Mouse (Mus musculus) stomach, postnatal 0 days (tissue): Measurements from ENCODE around the gene Sdf4. TPM values are rescaled to one million over a fixed set of nuclear protein-coding genes. Genes with fewer than 3 reads are reported as not detected.

Source experiments
- ATAC-seq: fragments of 200-750 bp; cut with Nextera tagmentation; 2 replicates; pipeline ENCODE4 v1.8.0; 2017; ENCODE audit not compliant: low FRiP score, low TSS enrichment
- DNase-seq: peaks from one replicate; pipeline ENCODE4 v3.0.0-alpha.2; 2016; ENCODE audit warnings: low spot score
- H3K27ac ChIP-seq: fragments of 300-500 bp; sonication (generic); replicated peaks from 2 replicates; pipeline ENCODE4 v1.5.1; 2014; ENCODE audit warnings: mild to moderate bottlenecking, control low read depth
- H3K27me3 ChIP-seq: fragments of 300-500 bp; sonication (generic); 2 replicates; pipeline ENCODE4 v1.6.1; 2014; ENCODE audit warnings: low read length; ENCODE audit not compliant: control insufficient read depth, insufficient read depth
- H3K36me3 ChIP-seq: fragments of 300-500 bp; sonication (generic); 2 replicates; pipeline ENCODE4 v1.6.1; 2014; ENCODE audit warnings: low read length, mixed read lengths; ENCODE audit not compliant: control insufficient read depth, insufficient read depth
- H3K4me1 ChIP-seq: fragments of 300-500 bp; sonication (generic); replicated peaks from 2 replicates; pipeline ENCODE4 v1.6.1; 2014; ENCODE audit warnings: antibody characterized with exemption; ENCODE audit not compliant: control insufficient read depth, insufficient read depth
- H3K4me2 ChIP-seq: fragments of 300-500 bp; sonication (generic); replicated peaks from 2 replicates; pipeline ENCODE4 v1.6.1; 2014; ENCODE audit warnings: low read depth, mild to moderate bottlenecking, control low read depth, moderate library complexity
- H3K4me3 ChIP-seq: fragments of 300-500 bp; sonication (generic); 2 replicates; pipeline ENCODE4 v1.5.1; 2014; ENCODE audit warnings: low read depth, low read length, control low read depth
- H3K9ac ChIP-seq: fragments of 300-500 bp; sonication (generic); 2 replicates; pipeline ENCODE4 v1.6.1; 2014; ENCODE audit warnings: mild to moderate bottlenecking, low read length, control low read depth, mixed read lengths
- H3K9me3 ChIP-seq: fragments of 300-500 bp; sonication (generic); 2 replicates; pipeline ENCODE4 v1.6.1; 2016; ENCODE audit warnings: low read length; ENCODE audit not compliant: control insufficient read depth
- CTCF ChIP-seq: IDR thresholded peaks from 2 replicates; pipeline ENCODE4 v1.5.1; 2016; ENCODE audit warnings: antibody characterized with exemption, low read depth, mild to moderate bottlenecking, moderate library complexity
- EP300 ChIP-seq: optimal IDR thresholded peaks from 2 replicates; pipeline ENCODE3; 2016; ENCODE audit warnings: antibody characterized with exemption
- WGBS: fragments of 180-500 bp; shearing (Covaris S2); extraction: QIAGEN DNeasy Blood & Tissue Kit; methylation state at CpG from one replicate; pipeline ENCODE4 v1.1.7; 2014; 5-methylcytosine and 5-hydroxymethylcytosine counted together
- polyA plus RNA-seq: library from polyadenylated mRNA; unstranded; fragments of >200 nt; fragmentation: Nextera tagmentation; extraction: Ambion mirVana; gene quantifications from 2 replicates; pipeline ENCODE4 v1.2.1, GENCODE M21; 2015

The Sdf4 gene
- 129 and 137 TPM in 2 replicates for polyA plus RNA-seq

DNA sequence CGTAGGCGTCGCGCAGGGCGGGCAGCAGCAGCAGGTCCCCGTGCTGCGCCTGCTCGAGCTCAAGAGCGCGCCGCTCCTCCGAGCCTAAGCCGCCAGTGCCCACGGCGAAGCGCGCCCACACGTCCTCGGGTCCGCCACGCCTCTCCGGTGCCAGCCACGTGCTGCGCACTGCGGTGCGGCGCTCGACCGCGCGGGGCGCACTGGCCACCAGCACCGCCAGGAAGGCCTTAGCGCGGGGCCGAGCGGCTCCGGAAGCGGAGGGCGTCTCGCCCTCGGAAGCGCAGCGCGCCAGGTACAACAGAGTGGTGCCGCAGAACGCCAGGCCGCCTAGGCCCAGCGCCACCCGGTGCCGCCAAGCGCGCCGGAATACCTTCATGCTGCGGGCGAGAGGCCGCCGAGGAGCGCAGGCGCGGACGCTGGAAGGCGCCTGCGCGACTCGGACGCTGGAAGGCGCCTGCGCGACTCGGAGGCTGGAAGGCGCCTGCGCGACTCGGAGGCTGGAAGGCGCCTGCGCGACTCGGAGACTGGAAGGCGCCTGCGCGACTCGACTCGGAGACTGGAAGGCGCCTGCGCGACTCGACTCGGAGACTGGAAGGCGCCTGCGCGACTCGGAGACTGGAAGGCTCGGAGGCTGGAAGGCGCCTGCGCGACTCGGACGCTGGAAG, at the start of gene Sdf4, which contains the start of gene B3galt6:
Gene Sdf4 (plus strand): TSS at position 632 of the 665 bp plus-strand sequence.
Gene B3galt6 (minus strand): TSS at position 409 of the 665 bp plus-strand sequence.
- Histone ChIP-seq H3K9me3 (no peaks in the 10 kb centered on the region), H3K36me3 (peaks cover 2% of the 10 kb centered on the region; the same call in 1 of the 2 replicates), H3K27me3 (no peaks in the 10 kb centered on the region), H3K27ac (peak within 1 kb of the TSS; percentile 95), H3K4me2 (peak within 1 kb of the TSS; percentile 96), H3K4me1 (peaks cover 11% of the 10 kb centered on the region), H3K4me3 (peak within 1 kb of the TSS; percentile 92), H3K9ac (peak within 1 kb of the TSS; percentile 87)
- TF ChIP-seq CTCF (peak; percentile 79), EP300 (no peak)
- ATAC-seq (peak; percentile 91), DNase-seq (peak; percentile 91)
- under 1% methylated on average over 90 of the region's 99 CpGs for WGBS

DNA sequence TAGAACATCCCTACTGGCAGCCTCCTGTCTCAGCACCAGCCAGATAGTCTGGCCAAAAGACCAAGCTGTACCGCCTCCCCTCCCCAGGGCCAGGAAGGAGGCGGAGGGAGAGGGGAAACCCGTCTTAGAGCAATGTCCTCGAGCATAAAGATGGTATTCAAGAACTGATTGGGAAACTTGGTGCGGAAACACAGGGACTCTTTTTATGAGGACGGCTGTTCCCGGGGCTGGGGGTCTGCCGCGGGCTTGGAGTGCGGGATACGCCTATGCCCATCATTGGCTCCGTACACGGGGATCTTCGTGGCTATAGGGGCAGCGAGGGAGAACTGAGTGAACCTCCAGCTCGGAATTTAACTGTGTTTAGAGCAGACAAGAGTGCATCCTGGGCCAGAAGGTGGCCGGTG, 49.6 kb upstream of the Sdf4 start:
- H3K4me2 ChIP-seq = peak overlapping the region; percentile 94
- H3K27ac ChIP-seq = peak overlapping the region; percentile 90
- TF ChIP-seq EP300 (no peak), CTCF (no peak)
- ATAC-seq (peak; percentile 6; the same call in 1 of the 2 replicates), DNase-seq (peak; percentile 29)
- H3K36me3 ChIP-seq = no peaks in the 10 kb centered on the region
- peak overlapping the region; percentile 94 for H3K9ac ChIP-seq
- no peaks in the 10 kb centered on the region for H3K27me3 ChIP-seq
- H3K4me1 ChIP-seq = peaks cover 6% of the 10 kb centered on the region; the same call in 1 of the 2 replicates
- no peaks in the 10 kb centered on the region for H3K9me3 ChIP-seq
- WGBS = under 1% methylated on average over 17 of the region's 17 CpGs
- peak overlapping the region; percentile 98 for H3K4me3 ChIP-seq

DNA sequence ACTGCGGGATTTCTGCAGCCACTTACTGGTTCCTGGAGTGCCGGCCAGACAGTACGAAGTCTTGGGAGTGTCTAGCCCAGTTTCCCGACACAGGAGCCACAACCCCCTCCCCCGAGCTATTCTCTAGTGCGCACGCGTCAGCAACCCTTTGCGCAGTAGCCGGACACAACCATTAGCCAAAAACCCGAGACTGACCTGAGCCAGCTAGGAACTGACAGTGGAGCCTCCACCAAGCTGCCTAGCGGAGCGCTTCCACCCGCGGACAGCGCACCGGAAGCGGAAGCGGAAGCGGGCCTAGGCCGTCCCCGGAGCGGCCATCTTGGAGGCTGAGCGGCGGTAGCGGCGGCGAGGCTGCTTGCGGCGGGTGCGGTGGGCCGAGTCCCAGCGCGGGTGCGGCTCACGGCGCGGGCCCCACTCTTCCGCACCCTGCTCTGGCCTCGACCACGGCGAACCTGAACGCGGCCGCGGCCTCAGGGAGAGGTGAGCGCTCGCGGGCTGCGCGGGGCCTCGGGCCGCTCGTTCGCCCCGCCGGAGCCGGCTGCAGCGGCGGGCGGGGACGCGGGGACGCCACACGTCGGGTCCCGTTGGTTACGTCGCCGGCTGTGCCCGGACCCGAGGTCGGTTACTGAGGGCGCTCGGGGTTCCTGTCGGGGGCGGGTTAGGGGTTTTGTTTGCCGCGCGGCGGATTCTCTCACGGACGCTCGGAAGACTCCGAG, 49.0 kb upstream of the Sdf4 start, which contains the start of gene Ube2j2:
Gene Ube2j2 (plus strand): TSS at position 298 of the 716 bp plus-strand sequence.
- ATAC-seq (peak; percentile 97), DNase-seq (peak; percentile 96)
- no peaks in the 10 kb centered on the region for H3K9me3 ChIP-seq
- peak within 1 kb of the TSS; percentile 94 for H3K9ac ChIP-seq
- WGBS = under 1% methylated on average over 70 of the region's 85 CpGs
- H3K4me2 ChIP-seq = peak within 1 kb of the TSS; percentile 94
- H3K27me3 ChIP-seq = no peaks in the 10 kb centered on the region
- no peaks in the 10 kb centered on the region for H3K36me3 ChIP-seq
- H3K4me1 ChIP-seq = peaks cover 6% of the 10 kb centered on the region; the same call in 1 of the 2 replicates
- peak within 1 kb of the TSS; percentile 98 for H3K4me3 ChIP-seq
- TF ChIP-seq EP300 (no peak), CTCF (no peak)
- peak within 1 kb of the TSS; percentile 93 for H3K27ac ChIP-seq

DNA sequence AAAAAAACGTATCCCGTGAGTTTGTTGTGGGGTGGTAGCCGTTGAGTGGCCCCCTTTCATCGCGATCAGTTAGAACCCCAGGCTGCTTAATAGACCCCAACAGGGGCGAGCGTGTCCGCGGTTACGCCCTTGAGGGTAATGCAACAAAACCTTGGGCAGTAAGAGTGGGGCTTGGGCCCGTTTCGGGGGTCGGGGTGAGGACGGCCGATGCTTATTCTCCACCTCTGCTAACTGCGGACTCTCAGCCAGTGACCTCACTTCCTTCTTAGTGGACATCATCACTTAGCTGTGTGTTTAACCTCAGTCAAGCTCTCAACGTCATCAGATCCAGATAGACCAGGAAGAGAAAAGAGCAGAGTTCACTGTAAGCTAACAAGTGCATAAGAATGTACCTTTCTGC, 48.4 kb upstream of the Sdf4 start:
- peak; percentile 46 for DNase-seq
- peak; percentile 68 for ATAC-seq

DNA sequence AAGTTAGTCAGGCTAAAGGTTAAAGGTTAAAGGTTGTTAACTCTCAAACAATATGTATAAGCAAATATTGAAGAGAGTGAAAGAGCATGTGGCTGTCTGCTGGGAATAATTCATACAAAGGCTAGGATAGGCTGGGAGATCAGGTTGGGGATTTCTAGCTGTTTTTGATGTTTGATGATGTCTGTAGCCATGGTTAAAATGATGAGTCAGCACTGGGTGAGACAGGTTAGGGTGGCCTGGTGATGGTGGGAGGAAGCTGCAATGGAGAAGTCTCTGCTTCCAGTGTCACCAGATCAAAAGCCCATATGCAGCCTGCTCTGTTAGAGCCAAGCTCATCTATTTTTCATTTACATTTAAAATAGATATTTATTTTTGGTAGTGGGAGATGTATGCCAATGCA, 45.6 kb upstream of the Sdf4 start:
- Histone ChIP-seq H3K4me3 (no peak overlapping the region), H3K9ac (no peak overlapping the region), H3K36me3 (peaks cover 14% of the 10 kb centered on the region), H3K9me3 (no peaks in the 10 kb centered on the region), H3K4me1 (peaks cover 6% of the 10 kb centered on the region; the same call in 1 of the 2 replicates), H3K4me2 (no peak overlapping the region), H3K27me3 (no peaks in the 10 kb centered on the region), H3K27ac (no peak overlapping the region)
- DNase-seq = no peak
- ATAC-seq = no peak
- TF ChIP-seq CTCF (no peak), EP300 (no peak)

More for the DNA sequence above, 48.4 kb upstream of the Sdf4 start:
- Histone ChIP-seq H3K9ac (peak overlapping the region; percentile 94), H3K4me3 (peak overlapping the region; percentile 98), H3K9me3 (no peaks in the 10 kb centered on the region), H3K27me3 (no peaks in the 10 kb centered on the region), H3K36me3 (no peaks in the 10 kb centered on the region; the same call in 1 of the 2 replicates), H3K4me2 (peak overlapping the region; percentile 94), H3K27ac (peak overlapping the region; percentile 93), H3K4me1 (peaks cover 6% of the 10 kb centered on the region; the same call in 1 of the 2 replicates)
- WGBS = under 1% methylated on average over 17 of the region's 17 CpGs
- no peak for TF ChIP-seq CTCF
- TF ChIP-seq EP300 = no peak
